Mouse (Mus musculus) kidney, adult 9 months (tissue): ENCODE results near the gene Mrpl44.

ENCODE experiments used
- DNase-seq: peaks from one replicate; pipeline ENCODE4 v3.0.0; 2022

Mrpl44 gene

DNA sequence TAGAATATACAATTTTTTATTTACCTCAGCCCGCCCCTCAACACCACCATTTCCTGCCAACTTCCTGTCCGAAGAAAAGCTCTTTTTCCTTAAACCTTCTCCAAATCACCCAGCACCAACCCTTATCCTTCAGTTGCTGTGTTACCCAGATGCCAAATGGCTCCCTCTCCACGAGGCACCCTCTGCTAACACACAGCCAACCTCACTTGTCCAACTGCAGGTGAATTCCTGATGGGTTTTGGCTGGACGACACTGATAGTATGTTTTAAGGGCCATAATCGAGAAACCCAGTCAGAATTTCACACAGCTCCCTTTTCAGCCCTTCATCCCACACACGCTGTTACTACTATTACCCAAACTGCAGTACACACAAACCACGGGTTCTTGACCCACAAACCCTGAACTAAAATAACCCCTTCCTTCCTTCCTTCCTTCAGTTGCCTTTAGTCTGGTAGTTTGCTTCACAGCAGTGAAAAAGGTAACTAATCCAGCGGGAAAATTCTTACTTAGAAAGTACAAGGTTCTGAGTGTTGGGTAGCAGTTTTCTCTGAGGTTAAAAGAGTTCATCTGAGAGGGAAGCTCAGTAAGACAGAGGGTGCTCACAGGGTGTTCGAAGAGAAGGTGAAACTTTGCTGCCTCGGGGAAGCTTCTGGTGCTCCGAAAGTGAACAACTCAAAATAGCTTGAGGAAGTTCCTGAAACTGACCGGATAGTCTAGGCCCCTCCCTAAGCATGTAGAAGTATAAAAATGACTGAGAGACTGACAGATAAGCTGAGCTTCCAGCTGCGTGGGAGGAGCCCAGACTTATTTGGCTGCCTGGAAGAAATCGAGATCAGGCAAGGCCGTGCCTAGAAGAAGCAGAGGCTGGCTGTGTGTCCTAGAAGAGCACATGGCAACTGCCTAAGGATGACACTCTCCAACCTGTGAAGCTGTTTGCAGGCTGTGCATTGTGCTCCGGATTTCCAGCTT lies 13.3 kb upstream of the Mrpl44 start:
- no peak for DNase-seq

DNA sequence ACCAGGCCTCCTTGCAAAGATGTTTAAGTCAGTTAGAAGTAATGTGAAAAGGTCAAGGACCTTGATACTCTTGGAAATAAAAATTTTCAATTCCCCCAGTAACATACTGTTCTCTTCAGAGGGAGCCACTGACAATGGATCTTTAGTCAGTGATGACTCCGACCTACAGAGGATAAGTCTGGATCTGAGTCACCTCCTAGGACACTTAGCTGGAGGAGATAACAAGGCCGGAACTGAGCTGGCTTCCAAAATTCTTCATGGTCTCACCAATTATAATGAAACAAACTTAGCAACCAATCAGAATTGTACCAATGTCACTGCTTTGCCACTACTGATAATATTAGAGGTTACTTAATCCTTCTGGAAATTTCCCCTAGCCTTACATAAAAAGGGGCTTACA lies 11.8 kb upstream of the Mrpl44 start:
- DNase-seq, result no peak

DNA sequence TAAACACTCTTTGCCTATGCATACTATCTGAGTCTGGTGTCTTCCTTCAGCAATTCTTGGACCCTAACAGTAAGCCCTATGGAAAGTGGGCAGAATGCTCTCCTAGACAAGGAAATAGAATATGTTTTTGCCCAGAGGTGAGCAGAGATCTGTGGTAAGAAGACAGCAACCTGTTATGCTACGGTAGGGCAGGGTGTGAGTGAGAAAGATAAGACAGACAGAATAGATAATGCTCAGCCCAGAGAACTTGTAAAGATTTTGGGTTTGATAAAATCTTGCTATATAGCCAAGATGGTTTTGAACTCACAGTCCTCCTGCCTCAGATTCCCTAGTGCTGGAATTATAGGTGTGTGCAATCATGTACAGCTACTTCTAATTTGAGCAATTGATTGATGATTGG lies 11.3 kb upstream of the Mrpl44 start:
- no peak for DNase-seq

DNA sequence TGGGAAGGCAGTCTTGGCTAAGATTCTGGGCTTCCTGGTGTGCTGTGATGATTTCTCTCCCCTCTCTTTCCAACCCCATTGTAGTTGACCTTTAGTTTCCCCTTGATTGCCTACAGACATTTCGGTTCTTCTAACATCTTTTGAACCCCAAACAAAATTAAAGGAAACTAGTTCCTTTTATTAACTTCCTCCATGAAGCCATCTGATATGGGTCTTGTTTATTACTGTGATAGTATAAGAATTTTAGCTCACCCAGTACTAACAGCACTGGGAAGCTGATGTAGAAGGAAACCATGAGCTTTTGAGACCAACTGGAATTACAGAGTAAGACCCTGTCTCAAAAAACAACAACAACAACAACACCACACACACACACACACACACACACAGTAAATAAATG lies 7.6 kb upstream of the Mrpl44 start:
- no peak for DNase-seq

DNA sequence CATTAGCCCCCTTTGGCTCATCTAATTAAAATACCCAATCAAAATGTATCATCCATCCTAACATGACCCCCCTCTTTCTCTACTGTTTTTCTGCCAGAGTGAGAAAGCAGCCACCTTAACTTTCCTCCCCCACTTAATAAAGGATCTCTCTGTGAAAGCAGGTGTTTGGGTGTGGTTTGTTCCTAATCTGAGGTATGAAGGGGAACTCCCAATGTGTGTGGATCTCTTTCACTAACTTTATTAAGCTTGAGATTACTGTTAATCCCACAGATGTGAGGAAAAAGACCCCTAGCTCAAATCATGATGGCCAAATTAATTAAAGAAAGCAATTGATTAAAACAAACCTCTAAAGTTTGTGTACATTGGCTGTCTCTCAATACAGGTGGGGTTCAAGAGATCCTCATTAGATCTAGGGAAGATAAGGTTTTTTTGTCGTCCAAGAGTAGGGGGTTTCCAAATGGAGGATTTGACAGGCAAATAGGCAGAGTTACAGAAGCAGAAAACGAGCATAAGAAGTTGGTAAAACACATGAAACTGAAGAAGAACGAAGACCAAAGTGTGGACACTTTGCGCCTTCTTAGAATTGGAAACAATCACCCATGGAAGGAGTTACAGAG lies 1.5 kb upstream of the Mrpl44 start:
- no peak for DNase-seq

DNA sequence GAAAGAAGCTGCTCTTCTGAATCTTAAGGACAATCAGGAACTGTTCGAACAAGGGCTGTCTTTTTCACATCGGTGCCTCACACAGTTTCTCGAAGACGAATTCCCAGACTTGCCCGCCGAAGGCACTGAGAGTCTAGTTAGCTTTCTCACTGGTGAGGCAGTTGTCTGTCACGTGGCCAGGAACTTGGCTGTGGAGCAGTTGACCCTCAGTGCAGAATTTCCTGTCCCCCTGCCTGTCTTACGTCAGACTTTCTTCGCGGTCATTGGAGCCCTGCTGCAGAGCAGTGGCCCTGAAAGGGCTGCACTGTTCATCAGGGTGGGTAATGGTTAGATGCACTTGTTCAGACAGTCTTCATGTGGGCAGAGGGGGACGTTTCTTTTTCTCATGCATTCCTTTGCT lies 2.2 kb downstream of the Mrpl44 start:
- DNase-seq, result no peak

DNA sequence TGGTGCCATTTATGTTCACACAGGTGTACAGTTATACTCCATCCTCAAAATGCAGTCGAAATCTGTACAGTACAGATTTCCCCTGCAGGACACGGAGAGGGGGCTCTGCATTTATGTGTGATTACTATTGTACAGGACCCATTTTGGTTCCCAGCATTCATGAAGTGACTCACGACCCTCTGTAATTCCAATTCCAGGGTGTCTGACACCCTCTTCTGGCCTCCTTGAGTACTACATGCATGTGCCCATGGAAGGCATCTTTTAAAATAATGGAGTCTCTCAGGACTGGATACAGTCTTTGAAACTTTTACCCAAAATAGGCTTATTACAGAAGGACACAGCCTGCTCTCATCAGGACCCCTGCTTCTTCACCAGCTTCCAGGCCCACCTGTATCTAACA lies 6.6 kb downstream of the Mrpl44 start:
- DNase-seq, result no peak

DNA sequence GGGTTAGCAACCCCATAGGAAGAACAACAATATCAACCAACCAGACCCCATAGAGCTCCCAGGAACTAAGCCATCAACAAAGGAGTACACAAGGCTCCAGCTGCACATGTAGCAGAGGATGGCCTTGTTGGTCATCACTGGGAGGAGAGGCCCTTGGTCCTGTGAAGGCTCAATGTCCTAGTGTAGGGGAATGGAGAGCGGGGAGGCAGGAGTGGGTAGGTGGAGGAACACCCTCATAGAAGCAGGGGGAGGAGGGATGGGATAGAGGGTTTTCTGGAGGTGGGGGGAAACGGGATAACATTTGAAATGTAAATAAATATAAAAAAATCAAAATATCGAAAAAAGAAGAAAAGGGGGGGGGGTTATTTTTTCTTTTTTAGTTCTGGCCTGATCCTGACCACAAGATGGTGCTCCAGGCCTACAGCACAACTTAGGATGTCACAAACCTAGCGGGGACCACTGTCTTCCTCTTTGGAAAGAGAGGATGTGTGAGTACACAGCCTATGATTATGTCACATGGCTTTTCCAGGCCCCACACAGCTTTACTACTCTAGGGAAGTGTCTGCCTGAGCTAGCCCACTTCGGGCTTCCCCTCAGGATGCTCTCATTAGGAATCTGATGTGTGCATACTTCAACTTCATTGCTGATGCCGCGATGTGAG lies 10.6 kb downstream of the Mrpl44 start:
- no peak for DNase-seq

DNA sequence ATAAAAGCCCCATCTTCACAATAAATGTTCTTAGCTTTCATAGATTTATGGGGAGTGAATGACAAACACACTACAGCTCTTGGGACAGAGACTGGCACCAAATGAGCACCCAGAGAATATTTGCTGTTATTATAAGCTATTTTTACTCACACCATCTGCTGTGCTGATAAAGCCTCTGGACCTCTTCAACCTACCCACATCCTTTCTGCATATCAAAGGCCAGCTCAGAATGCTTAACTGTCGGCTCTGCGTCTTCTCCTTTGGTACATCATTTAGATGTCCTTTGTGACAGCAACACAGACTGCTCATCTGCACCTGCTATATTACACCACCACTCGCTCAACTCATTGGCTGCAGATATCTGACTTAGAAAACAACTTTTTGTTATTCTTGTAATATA lies 21.3 kb downstream of the Mrpl44 start:
- DNase-seq, result no peak

DNA sequence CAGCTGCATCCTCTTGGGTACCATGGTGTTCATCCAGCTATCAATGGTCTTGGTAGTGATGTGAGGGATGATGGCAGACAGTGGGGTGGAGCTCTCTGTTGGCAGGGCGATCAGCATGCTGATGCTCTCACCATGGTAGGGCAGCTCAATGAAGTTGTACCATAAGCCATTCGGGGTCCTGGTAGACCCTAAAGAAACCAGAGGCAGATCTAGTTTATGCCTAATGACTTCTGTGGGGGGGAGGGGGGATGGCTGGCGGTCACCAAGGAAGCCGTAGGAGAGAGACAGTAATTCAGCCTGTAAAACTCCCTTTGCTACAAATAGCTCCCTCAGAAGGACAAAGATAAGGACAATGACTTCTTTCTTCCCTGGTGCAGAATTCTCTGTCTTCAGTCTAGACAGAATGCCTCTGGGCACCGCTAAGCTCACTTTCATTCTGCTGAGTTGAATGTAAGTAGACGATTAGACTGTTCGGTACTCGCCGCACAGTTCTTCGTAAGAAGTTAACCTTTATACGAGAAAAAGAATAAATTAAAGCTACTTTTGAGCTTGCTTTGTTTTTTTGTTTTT lies 27.1 kb downstream of the Mrpl44 start:
- DNase-seq, result no peak

DNA sequence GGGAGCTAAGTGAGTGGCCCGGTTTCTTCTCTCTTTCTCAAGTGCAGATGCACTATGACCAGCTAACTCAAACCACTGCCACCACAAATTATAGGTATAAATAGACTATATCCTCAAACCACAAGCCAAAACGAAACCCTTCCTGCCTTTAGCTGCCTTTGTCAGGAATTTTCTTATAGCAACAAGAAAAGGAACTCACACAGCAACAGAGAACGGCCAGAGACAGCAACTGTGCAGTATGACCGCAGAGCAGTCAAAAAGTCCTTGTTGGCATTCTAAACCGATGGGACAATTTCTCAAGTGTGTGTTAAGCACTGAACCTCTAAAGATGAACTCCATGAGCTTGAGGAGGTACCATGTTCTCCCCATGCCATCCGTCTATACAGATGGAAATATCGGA lies 27.8 kb downstream of the Mrpl44 start:
- no peak for DNase-seq

DNA sequence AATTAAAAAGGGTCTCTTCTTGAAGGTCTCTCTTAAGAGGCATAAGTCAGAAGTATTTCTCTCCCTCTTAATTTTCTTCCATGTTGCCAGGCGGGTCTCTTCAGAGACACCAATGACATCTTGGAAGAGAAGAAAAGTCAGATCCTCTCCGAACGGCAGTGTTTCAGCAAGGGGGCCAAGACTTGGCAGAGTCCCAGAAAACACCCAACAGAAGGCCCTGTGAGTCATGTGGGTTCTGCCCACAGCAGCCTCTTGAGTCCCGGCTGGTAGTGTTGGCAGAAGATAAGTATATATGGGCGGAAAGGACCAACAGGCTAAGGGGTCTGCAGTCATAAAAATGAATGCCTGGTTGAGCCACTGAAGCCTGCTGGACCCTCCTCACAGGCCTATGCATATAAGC lies 31.0 kb downstream of the Mrpl44 start:
- DNase-seq, result no peak

DNA sequence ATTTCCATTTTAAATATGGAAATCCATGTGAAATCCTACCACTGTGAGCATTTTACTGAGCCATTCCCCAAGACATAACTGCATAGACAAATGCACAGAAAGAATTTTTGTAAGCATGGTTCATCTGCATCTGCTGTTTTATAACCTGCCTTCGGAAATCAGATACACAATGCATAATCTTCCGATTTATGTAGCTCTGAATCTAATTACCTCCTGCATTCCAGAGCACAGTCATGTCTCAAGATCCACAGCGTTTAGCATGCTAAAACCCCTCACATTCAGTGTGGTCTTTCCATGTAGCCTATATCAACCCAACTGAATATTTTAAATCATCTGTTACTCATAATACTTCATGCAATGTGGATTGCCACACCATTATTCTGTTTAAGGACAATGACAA lies 33.6 kb downstream of the Mrpl44 start:
- DNase-seq, result no peak

DNA sequence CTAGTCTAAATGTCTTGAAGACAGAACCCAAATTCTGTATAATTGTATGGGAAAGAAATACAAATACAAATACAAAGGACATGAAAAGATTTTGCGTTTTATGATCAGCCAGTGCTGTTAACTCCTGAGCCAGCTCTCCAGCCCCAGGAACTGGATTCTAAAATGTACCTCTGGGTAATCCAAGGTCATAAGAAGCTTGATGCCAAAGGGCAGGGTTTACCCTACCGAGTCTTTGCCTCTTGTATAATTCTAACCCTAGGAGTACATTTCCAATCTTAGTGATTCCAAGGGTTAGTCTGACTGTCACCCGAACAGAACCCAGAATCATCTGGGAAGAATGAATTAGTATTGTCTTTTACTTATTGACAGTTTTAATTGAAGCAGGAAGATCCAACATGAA lies 39.6 kb downstream of the Mrpl44 start:
- peak; percentile 52 for DNase-seq

DNA sequence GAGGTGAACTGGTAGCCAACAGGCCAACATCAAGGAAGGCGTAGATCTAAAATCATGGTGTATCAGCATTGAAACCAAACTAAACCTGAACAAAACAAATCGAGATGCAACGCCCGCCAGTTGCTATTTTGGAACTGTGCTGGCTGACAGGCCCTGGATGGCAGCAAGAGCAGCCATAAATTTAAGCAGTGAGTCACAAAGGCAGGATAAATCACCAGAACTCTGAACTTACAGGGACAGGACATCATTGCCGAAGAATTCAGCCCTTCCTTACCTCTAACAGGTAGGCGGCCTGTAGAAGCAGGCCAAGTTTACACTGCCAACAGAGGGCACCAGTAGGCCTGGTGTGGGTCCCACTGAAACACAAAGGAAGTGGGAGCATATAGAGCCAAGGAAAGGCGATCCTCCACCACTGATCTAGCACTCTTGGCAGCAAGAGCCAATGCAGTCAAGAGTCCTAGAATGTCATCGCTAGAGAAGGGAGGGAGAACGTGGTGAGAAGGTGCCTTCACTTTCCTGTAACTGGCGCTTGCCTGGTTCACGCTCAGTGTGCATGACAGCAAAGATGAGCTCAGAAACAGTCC lies 43.6 kb downstream of the Mrpl44 start:
- no peak for DNase-seq

DNA sequence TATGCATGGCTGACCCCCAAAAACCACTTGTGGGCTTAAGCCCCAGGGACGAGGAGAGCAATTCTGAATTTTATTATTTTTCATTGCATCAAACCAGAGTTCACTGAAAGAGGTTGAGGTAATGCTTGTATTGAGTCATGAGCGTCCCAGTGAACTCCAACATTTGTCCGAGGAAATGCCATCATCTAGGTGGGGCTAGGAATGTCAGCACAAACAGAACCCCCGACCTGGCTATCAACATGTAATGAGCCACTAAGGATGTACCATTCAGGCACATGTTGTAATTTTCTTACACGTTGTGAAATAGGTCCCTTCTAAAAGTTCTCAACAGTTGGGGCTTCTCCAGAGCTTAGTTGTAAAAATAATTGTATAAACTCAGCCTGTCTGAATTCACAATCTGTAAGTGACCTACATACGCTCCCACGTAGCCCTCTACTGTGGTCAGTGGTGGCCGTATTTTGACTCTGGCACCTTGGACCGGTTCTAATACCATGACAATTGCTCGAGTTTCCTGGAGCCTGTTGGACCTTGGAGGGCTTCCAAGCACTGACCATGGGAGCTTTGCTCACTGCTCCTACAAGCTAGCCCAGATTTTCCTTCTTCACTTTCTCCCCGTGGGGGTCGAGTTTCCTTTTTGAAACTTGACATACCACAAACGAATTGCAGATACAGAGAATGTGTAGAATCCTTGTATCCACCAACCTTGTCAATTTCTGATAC lies 47.1 kb downstream of the Mrpl44 start:
- peak; percentile 54 for DNase-seq

DNA sequence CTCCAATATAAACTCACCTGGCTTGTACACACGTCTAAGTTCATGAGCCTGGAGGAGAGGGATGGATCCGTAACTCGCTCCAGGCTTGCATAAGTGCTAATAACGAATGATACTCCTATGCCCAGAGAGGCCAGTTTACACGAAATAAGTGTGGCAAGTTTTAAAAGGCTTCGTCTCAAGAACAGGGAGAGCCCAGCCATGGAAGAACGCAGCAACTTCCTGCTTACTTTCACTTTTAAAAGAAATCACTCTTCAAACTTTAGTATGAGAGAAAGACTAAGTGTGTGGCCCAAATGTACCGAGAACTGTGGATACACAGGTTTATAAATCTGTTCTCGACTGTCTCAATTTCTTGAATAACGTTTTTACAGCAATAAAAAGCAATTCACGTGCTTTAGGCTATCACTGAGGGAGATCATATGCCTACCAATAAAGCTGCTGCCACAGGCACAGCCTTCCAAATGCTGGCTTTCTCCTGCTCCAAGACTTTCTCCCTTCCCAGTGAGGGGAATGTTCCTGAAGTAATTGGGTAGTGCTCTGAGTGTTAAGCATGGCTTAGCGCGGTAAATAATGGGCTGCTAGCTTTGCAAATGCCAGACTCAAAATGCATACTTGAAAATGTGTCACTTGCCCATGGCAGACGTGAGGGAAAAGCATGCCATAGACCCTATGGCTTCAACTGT lies 48.3 kb downstream of the Mrpl44 start:
- no peak for DNase-seq
